Mouse (Mus musculus): ENCODE results near the gene Ndufaf2. TPM values are rescaled to one million over a fixed set of nuclear protein-coding genes. Genes with fewer than 3 reads are reported as not detected.

Ndufaf2 gene
- total and polyA plus RNA-seq, 2 experiments from 2014 or later: 14.8 to 72.0 TPM

DNA sequence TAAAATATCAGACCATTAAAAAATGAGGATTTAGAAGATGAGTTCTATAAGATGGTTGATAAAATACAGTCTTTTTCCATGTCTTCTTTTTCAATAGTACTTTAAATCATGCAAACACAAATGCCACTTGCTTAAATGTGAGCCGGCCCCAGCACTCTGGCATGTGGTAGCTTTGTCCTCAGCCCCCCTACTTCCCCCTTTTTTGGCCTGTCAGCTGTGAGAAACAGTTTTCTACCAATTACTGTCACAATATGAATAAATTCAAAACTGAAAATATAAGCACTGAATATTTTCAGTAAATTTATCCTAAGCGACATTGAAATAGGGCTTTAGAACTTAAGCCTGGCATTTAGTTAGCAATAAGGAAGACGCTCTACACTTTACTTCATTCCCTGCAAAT, 44.2 kb downstream of the Ndufaf2 start:
- H3K9me3 ChIP-seq (ENCODE audit: low read length): no peaks in the 10 kb centered on the region
- 69% methylated on average over 3 of the region's 3 CpGs for WGBS
- no peak for TF ChIP-seq CTCF (IDR thresholded peaks at IDR 0.05)
- ATAC-seq (ENCODE audit: low FRiP score) (no peak), DNase-seq (ENCODE audit: low spot score) (no peak)
- H3K4me1 ChIP-seq (ENCODE audit: insufficient read depth, low read length): no peaks in the 10 kb centered on the region
- H3K27ac ChIP-seq (ENCODE audit: low read depth, low read length): no peak overlapping the region
- H3K27me3 ChIP-seq (ENCODE audit: insufficient read depth, low read length): no peaks in the 10 kb centered on the region
- no peak overlapping the region for H3K4me2 ChIP-seq (ENCODE audit: low read depth, low read length, poor library complexity, severe bottlenecking)
- no peaks in the 10 kb centered on the region for H3K36me3 ChIP-seq (ENCODE audit: insufficient read depth, low read length)
- no peak overlapping the region for H3K4me3 ChIP-seq (ENCODE audit: low read depth, low read length)
- no peak overlapping the region for H3K9ac ChIP-seq (replicated peaks; ENCODE audit: low read length, poor library complexity, severe bottlenecking)

- Histone ChIP-seq H3K9ac (replicated peaks; ENCODE audit: low read length, poor library complexity, severe bottlenecking) (no peak overlapping the region), H3K27me3 (ENCODE audit: insufficient read depth, low read length) (no peaks in the 10 kb centered on the region), H3K36me3 (ENCODE audit: insufficient read depth, low read length) (no peaks in the 10 kb centered on the region), H3K27ac (ENCODE audit: low read depth, low read length) (no peak overlapping the region), H3K4me1 (ENCODE audit: insufficient read depth, low read length) (no peaks in the 10 kb centered on the region), H3K4me3 (ENCODE audit: low read depth, low read length) (no peak overlapping the region), H3K4me2 (ENCODE audit: low read depth, low read length, poor library complexity, severe bottlenecking) (no peak overlapping the region), H3K9me3 (ENCODE audit: low read length) (no peaks in the 10 kb centered on the region)
- WGBS: 75% methylated on average over 5 of the region's 5 CpGs
- no peak for ATAC-seq (ENCODE audit: low FRiP score)
- DNase-seq (ENCODE audit: low spot score): no peak
- no peak for TF ChIP-seq CTCF (IDR thresholded peaks at IDR 0.05)
Observed at GRCm38 (mm10) chr13:108113536-108113935, 44.9 kb downstream of the Ndufaf2 start.

- ATAC-seq (ENCODE audit: low FRiP score): no peak
- H3K9ac ChIP-seq (replicated peaks; ENCODE audit: low read length, poor library complexity, severe bottlenecking): no peak overlapping the region
- no peaks in the 10 kb centered on the region for H3K36me3 ChIP-seq (ENCODE audit: insufficient read depth, low read length)
- H3K9me3 ChIP-seq (ENCODE audit: low read length): no peaks in the 10 kb centered on the region
- H3K4me2 ChIP-seq (ENCODE audit: low read depth, low read length, poor library complexity, severe bottlenecking): no peak overlapping the region
- H3K27me3 ChIP-seq (ENCODE audit: insufficient read depth, low read length): no peaks in the 10 kb centered on the region
- no peaks in the 10 kb centered on the region for H3K4me1 ChIP-seq (ENCODE audit: insufficient read depth, low read length)
- no peak for DNase-seq (ENCODE audit: low spot score)
- H3K4me3 ChIP-seq (ENCODE audit: low read depth, low read length): no peak overlapping the region
- WGBS: 88% methylated on average over 6 of the region's 6 CpGs
- H3K27ac ChIP-seq (ENCODE audit: low read depth, low read length): no peak overlapping the region
- no peak for TF ChIP-seq CTCF (IDR thresholded peaks at IDR 0.05)
Observed at GRCm38 (mm10) chr13:108110929-108111328, 47.5 kb downstream of the Ndufaf2 start.

GRCm38 (mm10) chr13:108100700-108101099, 57.7 kb downstream of the Ndufaf2 start:
- 45% methylated on average over 2 of the region's 2 CpGs for WGBS
- no peaks in the 10 kb centered on the region for H3K4me1 ChIP-seq (ENCODE audit: insufficient read depth, low read length)
- no peak overlapping the region for H3K4me3 ChIP-seq (ENCODE audit: low read depth, low read length)
- ATAC-seq (ENCODE audit: low FRiP score) (no peak), DNase-seq (ENCODE audit: low spot score) (no peak)
- no peaks in the 10 kb centered on the region for H3K36me3 ChIP-seq (ENCODE audit: insufficient read depth, low read length)
- no peak for TF ChIP-seq CTCF (IDR thresholded peaks at IDR 0.05)
- no peaks in the 10 kb centered on the region for H3K9me3 ChIP-seq (ENCODE audit: low read length)
- H3K9ac ChIP-seq (replicated peaks; ENCODE audit: low read length, poor library complexity, severe bottlenecking): no peak overlapping the region
- H3K27me3 ChIP-seq (ENCODE audit: insufficient read depth, low read length): no peaks in the 10 kb centered on the region
- H3K4me2 ChIP-seq (ENCODE audit: low read depth, low read length, poor library complexity, severe bottlenecking): no peak overlapping the region
- no peak overlapping the region for H3K27ac ChIP-seq (ENCODE audit: low read depth, low read length)

DNA sequence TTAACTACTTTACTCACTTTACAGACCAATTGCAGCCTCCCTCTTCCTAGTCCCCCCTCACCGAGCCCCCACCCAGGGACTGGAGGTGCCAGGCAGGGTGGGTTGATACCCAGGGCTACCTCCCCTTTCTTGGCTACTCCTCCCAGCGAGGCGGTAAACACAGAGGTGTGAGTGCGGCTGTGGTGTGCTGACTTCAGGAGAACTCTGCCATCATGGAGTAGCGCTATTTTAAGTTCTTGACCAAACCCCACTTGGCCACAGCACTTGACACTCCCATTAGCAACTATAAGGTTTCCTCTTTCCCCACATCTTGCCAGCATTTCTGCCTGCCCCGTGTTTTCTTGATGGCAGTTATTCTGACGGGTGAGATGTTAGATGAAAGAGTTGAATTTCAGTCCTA, 62.0 kb downstream of the Ndufaf2 start:
- no peak for DNase-seq (ENCODE audit: low spot score)
- Histone ChIP-seq H3K27me3 (ENCODE audit: insufficient read depth, low read length) (no peaks in the 10 kb centered on the region), H3K4me2 (ENCODE audit: low read depth, low read length, poor library complexity, severe bottlenecking) (no peak overlapping the region), H3K36me3 (ENCODE audit: insufficient read depth, low read length) (no peaks in the 10 kb centered on the region), H3K9me3 (ENCODE audit: low read length) (no peaks in the 10 kb centered on the region), H3K4me1 (ENCODE audit: insufficient read depth, low read length) (no peaks in the 10 kb centered on the region), H3K27ac (ENCODE audit: low read depth, low read length) (no peak overlapping the region), H3K9ac (replicated peaks; ENCODE audit: low read length, poor library complexity, severe bottlenecking) (no peak overlapping the region), H3K4me3 (ENCODE audit: low read depth, low read length) (no peak overlapping the region)
- ATAC-seq (ENCODE audit: low FRiP score): no peak
- WGBS: 85% methylated on average over 7 of the region's 7 CpGs
- TF ChIP-seq CTCF (IDR thresholded peaks at IDR 0.05): no peak

- Histone ChIP-seq H3K27me3 (ENCODE audit: insufficient read depth, low read length) (no peaks in the 10 kb centered on the region), H3K4me3 (ENCODE audit: low read depth, low read length) (no peak overlapping the region), H3K4me2 (ENCODE audit: low read depth, low read length, poor library complexity, severe bottlenecking) (no peak overlapping the region), H3K9ac (replicated peaks; ENCODE audit: low read length, poor library complexity, severe bottlenecking) (no peak overlapping the region), H3K4me1 (ENCODE audit: insufficient read depth, low read length) (no peaks in the 10 kb centered on the region), H3K36me3 (ENCODE audit: insufficient read depth, low read length) (no peaks in the 10 kb centered on the region), H3K27ac (ENCODE audit: low read depth, low read length) (no peak overlapping the region), H3K9me3 (ENCODE audit: low read length) (no peaks in the 10 kb centered on the region)
- DNase-seq (ENCODE audit: low spot score) (peak; percentile 62), ATAC-seq (ENCODE audit: low FRiP score) (peak; percentile 58; the same call in 1 of the 2 replicates)
- 80% methylated on average over 7 of the region's 7 CpGs for WGBS
- no peak for TF ChIP-seq CTCF (IDR thresholded peaks at IDR 0.05)
Observed at GRCm38 (mm10) chr13:108095617-108096016, 62.8 kb downstream of the Ndufaf2 start.

Measured in midbrain, postnatal 0 days (tissue).